Mouse (Mus musculus): ENCODE results near the gene Skp1a.

The Skp1a gene

GRCm38 (mm10) chr11:52278991-52279390 lies 47.2 kb downstream of the Skp1a start:
- DNase-seq, result no peak

GRCm38 (mm10) chr11:52279611-52280145 lies 47.9 kb downstream of the Skp1a start:
- no peak for DNase-seq

GRCm38 (mm10) chr11:52280566-52281455 lies 49.0 kb downstream of the Skp1a start:
- no peak for DNase-seq

GRCm38 (mm10) chr11:52281568-52282328 lies 50.0 kb downstream of the Skp1a start:
- no peak for DNase-seq

GRCm38 (mm10) chr11:52282420-52282773 lies 50.6 kb downstream of the Skp1a start:
- no peak for DNase-seq

- DNase-seq, result peak; percentile 35 to 40
Measured at GRCm38 (mm10) chr11:52282774-52283595, 51.2 kb downstream of the Skp1a start, which contains the start of gene Tcf7. Tcf7 (minus strand) TSS chr11:52283014.

- DNase-seq, result no peak
Measured at GRCm38 (mm10) chr11:52283596-52284571, 52.1 kb downstream of the Skp1a start.

- DNase-seq, result no peak
Measured at GRCm38 (mm10) chr11:52286301-52286957, 54.6 kb downstream of the Skp1a start.

GRCm38 (mm10) chr11:52286958-52287305 lies 55.1 kb downstream of the Skp1a start:
- DNase-seq, result no peak

GRCm38 (mm10) chr11:52292346-52292745 lies 60.6 kb downstream of the Skp1a start:
- DNase-seq, result no peak

- DNase-seq, result no peak
Measured at GRCm38 (mm10) chr11:52292894-52293293, 61.1 kb downstream of the Skp1a start.

- no peak for DNase-seq
Measured at GRCm38 (mm10) chr11:52294103-52294502, 62.3 kb downstream of the Skp1a start.
